Mouse (Mus musculus): ENCODE results near the gene Spaar. TPM values are rescaled to one million over a fixed set of nuclear protein-coding genes. Genes with fewer than 3 reads are reported as not detected.
A peak's percentile ranks its signal among the peaks of the same experiment; 100 is the strongest.

Gene Spaar
- total RNA-seq (2021) = under 1 TPM; 0.38 to 0.53 TPM
- long read RNA-seq, experiment 1, partial matches to known transcripts = 0 of 1 reads
- long read RNA-seq, experiment 1, other reads (novel, unspliced or antisense) = 1 of 1 reads
- long read RNA-seq, experiment 2, full-length matches to known transcripts = 1 of 2 reads
- long read RNA-seq, experiment 2, partial matches to known transcripts = 0 of 2 reads
- long read RNA-seq, experiment 2, other reads (novel, unspliced or antisense) = 1 of 2 reads

- DNase-seq (ENCODE audit: low spot score in 2 of 2) = no peak
Measured at GRCm38 (mm10) chr4:43729794-43730550, at the start of gene Spaar. Gene Spaar (plus strand): TSS chr4:43730034.

- no peak for DNase-seq (ENCODE audit: low spot score in 2 of 2)
Measured at GRCm38 (mm10) chr4:43690021-43690420, 39.8 kb upstream of the Spaar start.

- DNase-seq (ENCODE audit: low spot score in 2 of 2) = no peak
Measured at GRCm38 (mm10) chr4:43691026-43691425, 38.8 kb upstream of the Spaar start.

- DNase-seq (ENCODE audit: low spot score in 2 of 2) = no peak
Measured at GRCm38 (mm10) chr4:43693806-43694241, 36.0 kb upstream of the Spaar start.

- DNase-seq (ENCODE audit: low spot score in 2 of 2) = no peak
Measured at GRCm38 (mm10) chr4:43694439-43695248, 35.2 kb upstream of the Spaar start.

GRCm38 (mm10) chr4:43695249-43695671 is 34.6 kb upstream of the Spaar start:
- DNase-seq (ENCODE audit: low spot score in 2 of 2) = no peak

GRCm38 (mm10) chr4:43696561-43696960 is 33.3 kb upstream of the Spaar start:
- DNase-seq (ENCODE audit: low spot score in 2 of 2) = no peak

GRCm38 (mm10) chr4:43700707-43701106 is 29.1 kb upstream of the Spaar start, which contains the start of gene Olfr70:
Gene Olfr70 (minus strand): TSS chr4:43700807.
- DNase-seq (ENCODE audit: low spot score in 2 of 2) = no peak

GRCm38 (mm10) chr4:43703439-43703838 is 26.4 kb upstream of the Spaar start:
- no peak for DNase-seq (ENCODE audit: low spot score in 2 of 2)

GRCm38 (mm10) chr4:43703851-43704250 is 26.0 kb upstream of the Spaar start:
- DNase-seq (ENCODE audit: low spot score in 2 of 2) = no peak

- no peak for DNase-seq (ENCODE audit: low spot score in 2 of 2)
Measured at GRCm38 (mm10) chr4:43705991-43706390, 23.8 kb upstream of the Spaar start.

- DNase-seq (ENCODE audit: low spot score in 2 of 2) = no peak
Measured at GRCm38 (mm10) chr4:43709869-43710268, 20.0 kb upstream of the Spaar start, which contains the start of gene Olfr71. Gene Olfr71 (minus strand): TSS chr4:43710255.

GRCm38 (mm10) chr4:43711821-43712220 is 18.0 kb upstream of the Spaar start:
- DNase-seq (ENCODE audit: low spot score in 2 of 2) = peak; percentile 68 to 83

- DNase-seq (ENCODE audit: low spot score in 2 of 2) = no peak
Measured at GRCm38 (mm10) chr4:43713652-43714219, 16.1 kb upstream of the Spaar start.

- DNase-seq (ENCODE audit: low spot score in 2 of 2) = peak in 1 of 2 experiments; percentile 32
Measured at GRCm38 (mm10) chr4:43720491-43721228, 9.2 kb upstream of the Spaar start.

GRCm38 (mm10) chr4:43722191-43722590 is 7.6 kb upstream of the Spaar start:
- peak in 1 of 2 experiments; percentile 53 for DNase-seq (ENCODE audit: low spot score in 2 of 2)

GRCm38 (mm10) chr4:43724764-43725163 is 5.1 kb upstream of the Spaar start:
- DNase-seq (ENCODE audit: low spot score in 2 of 2) = peak in 1 of 2 experiments; percentile 36

- no peak for DNase-seq (ENCODE audit: low spot score in 2 of 2)
Measured at GRCm38 (mm10) chr4:43726228-43726993, 3.4 kb upstream of the Spaar start.

GRCm38 (mm10) chr4:43726995-43727394 is 2.8 kb upstream of the Spaar start, which contains the start of gene Hrct1:
Gene Hrct1 (plus strand): TSS chr4:43727188.
- DNase-seq (ENCODE audit: low spot score in 2 of 2) = no peak

Data from layer of hippocampus, postnatal 14 days (tissue).